Mouse (Mus musculus): ENCODE results near the gene Pmfbp1. TPM values are rescaled to one million over a fixed set of nuclear protein-coding genes. Genes with fewer than 3 reads are reported as not detected.

The Pmfbp1 gene
- polyA plus RNA-seq, 1 experiment from 2014 or later: 0.23 TPM

Other genes with a start within 250 kb of the Pmfbp1 start
- gene Dhx38, start 71.8 kb downstream of the Pmfbp1 start, polyA plus RNA-seq (2015; fragmentation: Nextera tagmentation; extraction: Ambion mirVana): 27.6 and 29.2 TPM in 2 replicates
- gene Txnl4b, start 71.9 kb downstream of the Pmfbp1 start, polyA plus RNA-seq (2015; fragmentation: Nextera tagmentation; extraction: Ambion mirVana): 25.2 and 25.4 TPM in 2 replicates
- 1.7 and 2.1 TPM in 2 replicates for gene Hp, start 85.1 kb downstream of the Pmfbp1 start, polyA plus RNA-seq (2015; fragmentation: Nextera tagmentation; extraction: Ambion mirVana)
- gene Dhodh, start 114.6 kb downstream of the Pmfbp1 start, polyA plus RNA-seq (2015; fragmentation: Nextera tagmentation; extraction: Ambion mirVana): 49.8 and 54.1 TPM in 2 replicates
- gene Pkd1l3, start 120.5 kb downstream of the Pmfbp1 start, polyA plus RNA-seq (2015; fragmentation: Nextera tagmentation; extraction: Ambion mirVana): 0.10 and 0.13 TPM in 2 replicates
- 159 and 162 TPM in 2 replicates for gene Ist1, start 199.2 kb downstream of the Pmfbp1 start, polyA plus RNA-seq (2015; fragmentation: Nextera tagmentation; extraction: Ambion mirVana)
- gene Zfp821, start 211.5 kb downstream of the Pmfbp1 start, polyA plus RNA-seq (2015; fragmentation: Nextera tagmentation; extraction: Ambion mirVana): 38.7 and 40.4 TPM in 2 replicates
- 6.7 and 11.3 TPM in 2 replicates for gene Atxn1l, start 243.7 kb downstream of the Pmfbp1 start, polyA plus RNA-seq (2015; fragmentation: Nextera tagmentation; extraction: Ambion mirVana)